Mouse (Mus musculus) myocyte (in vitro differentiated cells): ENCODE measurements around the gene Ccdc82. TPM values are rescaled to one million over a fixed set of nuclear protein-coding genes. Genes with fewer than 3 reads are reported as not detected.

Source experiments
- H3K27me3 ChIP-seq: one replicate; pipeline ENCODE4 v1.6.1; 2011; ENCODE audit not compliant: control insufficient read depth, insufficient read depth, insufficient read length
- H3K36me3 ChIP-seq: one replicate; pipeline ENCODE4 v1.6.1; 2011; ENCODE audit not compliant: control insufficient read depth, insufficient read depth
- H3K4me2 ChIP-seq: one replicate; pipeline ENCODE4 v1.6.1; 2011; ENCODE audit warnings: low read depth, control low read depth
- H3K4me3 ChIP-seq: one replicate; pipeline ENCODE4 v1.5.1; 2011; ENCODE audit warnings: mild to moderate bottlenecking, control low read depth, moderate library complexity
- H3K79me2 ChIP-seq: one replicate; pipeline ENCODE4 v1.6.1; 2011; ENCODE audit not compliant: control insufficient read depth, insufficient read depth
- H3ac ChIP-seq: one replicate; pipeline ENCODE4 v1.6.1; 2011; ENCODE audit not compliant: control insufficient read depth, insufficient read length
- CEBPB ChIP-seq: IDR thresholded peaks from 2 replicates; pipeline ENCODE4 v1.6.1; 2011; ENCODE audit warnings: mild to moderate bottlenecking, moderate library complexity; ENCODE audit not compliant: poor library complexity, insufficient read depth, severe bottlenecking
- E2F4 ChIP-seq: IDR thresholded peaks from one replicate; pipeline ENCODE4 v1.6.1; 2011; ENCODE audit warnings: mild to moderate bottlenecking, control low read depth, moderate library complexity; ENCODE audit not compliant: insufficient read depth
- MAX ChIP-seq: IDR thresholded peaks from one replicate; pipeline ENCODE4 v1.6.1; 2011; ENCODE audit warnings: low read depth, mild to moderate bottlenecking, control low read depth
- MYOD1 ChIP-seq, 3 experiments: IDR thresholded peaks; one replicate each; pipeline ENCODE4 v1.6.1; 2011; ENCODE audit warnings: control low read depth in 2 of 3, low read depth in 2 of 3, mild to moderate bottlenecking in 2 of 3, moderate library complexity in 1 of 3; ENCODE audit not compliant: insufficient read length in 2 of 3, control insufficient read depth in 1 of 3
- MYOG ChIP-seq, 3 experiments: IDR thresholded peaks; one replicate each; pipeline ENCODE4 v1.6.1; 2011; ENCODE audit warnings: control low read depth in 2 of 3, low read depth in 2 of 3, mild to moderate bottlenecking in 2 of 3; ENCODE audit not compliant: insufficient read length in 2 of 3, control insufficient read depth in 1 of 3, insufficient read depth in 1 of 3
- POLR2A ChIP-seq: IDR thresholded peaks from one replicate; pipeline ENCODE4 v1.6.1; 2011; ENCODE audit warnings: low read depth, mild to moderate bottlenecking, control low read depth, moderate library complexity; ENCODE audit not compliant: insufficient read length
- POLR2AphosphoS2 ChIP-seq: IDR thresholded peaks from one replicate; pipeline ENCODE4 v1.6.1; 2011; ENCODE audit warnings: low read depth, control low read depth; ENCODE audit not compliant: insufficient read length
- REST ChIP-seq: IDR thresholded peaks from one replicate; pipeline ENCODE4 v1.6.1; 2011; ENCODE audit warnings: mild to moderate bottlenecking, control low read depth, moderate library complexity; ENCODE audit not compliant: insufficient read depth, insufficient read length
- SRF ChIP-seq: IDR thresholded peaks from one replicate; pipeline ENCODE4 v1.6.1; 2011; ENCODE audit warnings: low read depth; ENCODE audit not compliant: control insufficient read depth, insufficient read length
- TCF12 ChIP-seq: IDR thresholded peaks from one replicate; pipeline ENCODE4 v1.6.1; 2011; ENCODE audit warnings: mild to moderate bottlenecking, control low read depth; ENCODE audit not compliant: poor library complexity, insufficient read depth, severe bottlenecking
- TCF3 ChIP-seq: IDR thresholded peaks from one replicate; pipeline ENCODE4 v1.6.1; 2011; ENCODE audit warnings: low read depth, control low read depth; ENCODE audit not compliant: insufficient read length
- USF1 ChIP-seq: IDR thresholded peaks from one replicate; pipeline ENCODE4 v1.6.1; 2011; ENCODE audit warnings: low read depth, mild to moderate bottlenecking, control low read depth, moderate library complexity
- polyA plus RNA-seq: library from polyadenylated mRNA; unstranded; fragments of >200 nt; fragmentation: generic; extraction: Trizol; gene quantifications from one replicate; pipeline ENCODE4 v1.2.1, GENCODE M21; 2012; ENCODE audit warnings: missing spikeins

Ccdc82 gene
- polyA plus RNA-seq = 2.1 TPM

- TF ChIP-seq MYOD1 (IDR thresholded peaks at IDR 0.05; ENCODE audit: control insufficient read depth in 1 of 3, insufficient read length in 2 of 3, low read depth in 2 of 3) (no peak), POLR2A (peak; percentile 63)
- H3K36me3 ChIP-seq = no peaks in the 10 kb centered on the region
- peak within 1 kb of the TSS; percentile 72 for H3K4me3 ChIP-seq
- peaks cover 16% of the 10 kb centered on the region for H3K79me2 ChIP-seq
- no peaks in the 10 kb centered on the region for H3K27me3 ChIP-seq
- H3K4me2 ChIP-seq = peak within 1 kb of the TSS; percentile 66
- peak within 1 kb of the TSS; percentile 48 for H3ac ChIP-seq
These were observed at the start of gene Ccdc82 for GRCm38 (mm10) chr9:13246815-13247638. Gene Ccdc82 (plus strand): TSS chr9:13246955.

GRCm38 (mm10) chr9:13200079-13200478 lies 46.7 kb upstream of the Ccdc82 start:
- no peak overlapping the region for H3K4me2 ChIP-seq
- no peaks in the 10 kb centered on the region for H3K79me2 ChIP-seq
- no peak for TF ChIP-seq REST
- no peak for TF ChIP-seq TCF12
- no peak for TF ChIP-seq E2F4
- TF ChIP-seq CEBPB = no peak
- no peaks in the 10 kb centered on the region for H3K36me3 ChIP-seq
- H3ac ChIP-seq = no peak overlapping the region
- H3K4me3 ChIP-seq = no peak overlapping the region
- no peaks in the 10 kb centered on the region for H3K27me3 ChIP-seq

GRCm38 (mm10) chr9:13203109-13203508 lies 43.6 kb upstream of the Ccdc82 start:
- Histone ChIP-seq H3K4me3 (no peak overlapping the region), H3K27me3 (no peaks in the 10 kb centered on the region), H3K4me2 (no peak overlapping the region), H3K79me2 (no peaks in the 10 kb centered on the region), H3K36me3 (no peaks in the 10 kb centered on the region), H3ac (no peak overlapping the region)
- no peak for TF ChIP-seq MYOD1 (IDR thresholded peaks at IDR 0.05; ENCODE audit: control insufficient read depth in 1 of 3, insufficient read length in 2 of 3, low read depth in 2 of 3)
- TF ChIP-seq E2F4 = no peak
- TF ChIP-seq TCF12 = no peak
- TF ChIP-seq POLR2A = no peak
- TF ChIP-seq MYOG (IDR thresholded peaks at IDR 0.05; ENCODE audit: control insufficient read depth in 1 of 3, insufficient read depth in 1 of 3, insufficient read length in 2 of 3, low read depth in 2 of 3) = no peak
- TF ChIP-seq TCF3 = no peak
- no peak for TF ChIP-seq CEBPB
- TF ChIP-seq SRF = no peak
- TF ChIP-seq POLR2AphosphoS2 = no peak
- no peak for TF ChIP-seq REST
- TF ChIP-seq USF1 = no peak

- Histone ChIP-seq H3K36me3 (no peaks in the 10 kb centered on the region), H3K4me3 (no peak overlapping the region), H3K79me2 (no peaks in the 10 kb centered on the region), H3K27me3 (no peaks in the 10 kb centered on the region), H3K4me2 (no peak overlapping the region), H3ac (no peak overlapping the region)
- TF ChIP-seq MAX (no peak), USF1 (no peak)
These were observed 43.1 kb upstream of the Ccdc82 start for GRCm38 (mm10) chr9:13203681-13204080.

- TF ChIP-seq TCF3 (no peak), MYOG (IDR thresholded peaks at IDR 0.05; ENCODE audit: control insufficient read depth in 1 of 3, insufficient read depth in 1 of 3, insufficient read length in 2 of 3, low read depth in 2 of 3) (no peak), POLR2A (no peak), SRF (no peak), MAX (no peak), REST (no peak), E2F4 (no peak), CEBPB (no peak), USF1 (no peak), MYOD1 (IDR thresholded peaks at IDR 0.05; ENCODE audit: control insufficient read depth in 1 of 3, insufficient read length in 2 of 3, low read depth in 2 of 3) (no peak), TCF12 (no peak), POLR2AphosphoS2 (no peak)
- Histone ChIP-seq H3K4me2 (no peak overlapping the region), H3K27me3 (no peaks in the 10 kb centered on the region), H3K4me3 (no peak overlapping the region), H3K79me2 (no peaks in the 10 kb centered on the region), H3ac (no peak overlapping the region), H3K36me3 (no peaks in the 10 kb centered on the region)
These were observed 40.4 kb upstream of the Ccdc82 start for GRCm38 (mm10) chr9:13206369-13206768.
